Mouse (Mus musculus) stomach, embryonic 16.5 days (tissue): Measurements from ENCODE around the gene Tshz2. TPM values are rescaled to one million over a fixed set of nuclear protein-coding genes. Genes with fewer than 3 reads are reported as not detected.
A peak's percentile ranks its signal among the peaks of the same experiment; 100 is the strongest.
"Not testable (repeated sequence)": the region's sequence is repeated elsewhere in the genome, so short reads cannot be mapped to it uniquely, and the experiment has no call there.

ENCODE experiments used
- ATAC-seq: fragments of 200-750 bp; cut with Nextera tagmentation; 2 replicates; pipeline ENCODE4 v1.8.0; 2017; ENCODE audit warnings: moderate number of reproducible peaks, moderate TSS enrichment; ENCODE audit not compliant: insufficient read depth, low FRiP score
- H3K27ac ChIP-seq: fragments of 300-500 bp; sonication (generic); 2 replicates; pipeline ENCODE4 v1.5.1; 2014; ENCODE audit warnings: low read length
- H3K27me3 ChIP-seq: fragments of 300-500 bp; sonication (generic); 2 replicates; pipeline ENCODE4 v1.6.1; 2014; ENCODE audit warnings: low read length, control low read depth, mixed read lengths; ENCODE audit not compliant: control insufficient read depth, insufficient read depth
- H3K36me3 ChIP-seq: fragments of 300-500 bp; sonication (generic); 2 replicates; pipeline ENCODE4 v1.6.1; 2014; ENCODE audit warnings: low read length; ENCODE audit not compliant: control insufficient read depth, insufficient read depth
- H3K4me1 ChIP-seq: fragments of 300-500 bp; sonication (generic); 2 replicates; pipeline ENCODE4 v1.6.1; 2014; ENCODE audit warnings: low read length, control low read depth, mixed read lengths; ENCODE audit not compliant: control insufficient read depth, insufficient read depth
- H3K4me2 ChIP-seq: fragments of 300-500 bp; sonication (generic); 2 replicates; pipeline ENCODE4 v1.6.1; 2014; ENCODE audit warnings: low read depth, low read length, mixed read lengths
- H3K4me3 ChIP-seq: fragments of 300-500 bp; sonication (generic); replicated peaks from 2 replicates; pipeline ENCODE4 v1.5.1; 2014; ENCODE audit warnings: mild to moderate bottlenecking, low read length
- H3K9ac ChIP-seq: fragments of 300-500 bp; sonication (generic); 2 replicates; pipeline ENCODE4 v1.6.1; 2014; ENCODE audit warnings: low read length
- H3K9me3 ChIP-seq: fragments of 300-500 bp; sonication (generic); replicated peaks from 2 replicates; pipeline ENCODE4 v1.6.1; 2016; ENCODE audit warnings: low read length, control low read depth; ENCODE audit not compliant: control insufficient read depth
- WGBS: fragments of 180-500 bp; shearing (Covaris S2); extraction: QIAGEN DNeasy Blood & Tissue Kit; methylation state at CpG from one replicate; pipeline ENCODE4 v1.1.7; 2014; 5-methylcytosine and 5-hydroxymethylcytosine counted together
- polyA plus RNA-seq: library from polyadenylated mRNA; unstranded; fragments of >200 nt; fragmentation: Nextera tagmentation; extraction: Ambion mirVana; gene quantifications from 2 replicates; pipeline ENCODE4 v1.2.1, GENCODE M21; 2015

Gene Tshz2
- polyA plus RNA-seq = 11.2 and 13.5 TPM in 2 replicates

DNA sequence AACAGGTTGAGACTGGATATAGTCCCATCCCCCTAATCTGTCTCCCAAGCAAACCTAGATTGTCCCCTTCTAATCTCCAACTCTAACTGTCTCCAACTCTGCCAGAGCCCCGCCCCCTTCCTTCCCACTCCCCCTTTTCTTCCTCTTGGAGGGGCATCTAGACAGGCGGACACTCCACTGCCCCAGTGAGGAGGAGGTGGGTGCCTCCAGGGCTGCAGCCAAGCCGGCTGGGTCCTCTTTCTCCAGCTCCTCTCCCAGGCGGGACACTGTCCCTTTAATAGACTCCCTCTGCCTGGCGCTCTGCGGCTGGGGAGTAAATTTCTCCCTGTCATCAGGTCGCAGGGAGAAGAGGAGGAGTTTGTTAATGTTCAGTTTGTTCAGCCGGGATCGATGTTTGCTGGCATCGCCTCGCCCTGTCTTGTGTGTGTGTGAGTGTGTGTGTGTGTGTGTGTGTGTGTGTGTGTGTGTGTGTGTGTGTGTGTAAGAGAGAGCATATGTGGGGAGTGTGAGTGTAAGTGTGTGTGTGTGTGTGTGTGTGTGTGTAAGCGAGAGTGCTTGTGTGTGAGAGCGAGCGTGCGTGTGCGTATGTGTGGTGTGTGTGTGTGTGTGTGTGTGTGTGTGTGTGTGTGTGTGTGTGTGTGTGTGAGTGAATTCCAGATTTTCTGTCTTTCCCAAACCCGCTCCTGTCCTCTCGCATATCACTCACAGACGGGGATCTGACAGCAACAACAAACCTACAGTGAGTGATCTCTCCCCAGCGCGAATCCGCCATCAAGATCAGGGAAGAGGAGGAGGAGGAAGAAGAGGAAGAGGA lies at the start of gene Tshz2:
Tshz2 (plus strand) TSS at position 676 of the 814 bp plus-strand sequence.
- H3K9me3 ChIP-seq = no peaks in the 10 kb centered on the region
- H3K4me3 ChIP-seq = peak within 1 kb of the TSS; percentile 80
- H3K4me2 ChIP-seq = peak within 1 kb of the TSS; percentile 73
- H3K9ac ChIP-seq = peak within 1 kb of the TSS; percentile 95
- ATAC-seq = peak; percentile 80
- WGBS = under 1% methylated on average over 22 of the region's 22 CpGs
- H3K36me3 ChIP-seq = no peaks in the 10 kb centered on the region
- 0 out of 2 replicates have a peak, but pooled peaks cover 7% of the 10 kb centered on the region for H3K4me1 ChIP-seq
- peak within 1 kb of the TSS; percentile 96 for H3K27ac ChIP-seq
- no peaks in the 10 kb centered on the region for H3K27me3 ChIP-seq

GRCm38 (mm10) chr2:169583476-169583875 lies 49.3 kb upstream of the Tshz2 start:
- no peak overlapping the region for H3K27ac ChIP-seq
- no peak overlapping the region for H3K4me2 ChIP-seq
- H3K9me3 ChIP-seq = no peaks in the 10 kb centered on the region
- no peaks in the 10 kb centered on the region; the same call in 1 of the 2 replicates for H3K4me1 ChIP-seq
- H3K27me3 ChIP-seq = no peaks in the 10 kb centered on the region
- ATAC-seq = no peak
- no peak overlapping the region for H3K9ac ChIP-seq
- H3K4me3 ChIP-seq = no peak overlapping the region
- no peaks in the 10 kb centered on the region for H3K36me3 ChIP-seq
- WGBS = 72% methylated on average over 3 of the region's 3 CpGs

GRCm38 (mm10) chr2:169584745-169585456 lies 47.9 kb upstream of the Tshz2 start:
- Histone ChIP-seq H3K4me1 (no peaks in the 10 kb centered on the region; the same call in 1 of the 2 replicates), H3K4me3 (no peak overlapping the region), H3K9me3 (no peaks in the 10 kb centered on the region), H3K9ac (no peak overlapping the region), H3K27me3 (no peaks in the 10 kb centered on the region), H3K4me2 (no peak overlapping the region), H3K27ac (no peak overlapping the region), H3K36me3 (no peaks in the 10 kb centered on the region)
- no peak for ATAC-seq
- WGBS = 69% methylated on average over 15 of the region's 15 CpGs

DNA sequence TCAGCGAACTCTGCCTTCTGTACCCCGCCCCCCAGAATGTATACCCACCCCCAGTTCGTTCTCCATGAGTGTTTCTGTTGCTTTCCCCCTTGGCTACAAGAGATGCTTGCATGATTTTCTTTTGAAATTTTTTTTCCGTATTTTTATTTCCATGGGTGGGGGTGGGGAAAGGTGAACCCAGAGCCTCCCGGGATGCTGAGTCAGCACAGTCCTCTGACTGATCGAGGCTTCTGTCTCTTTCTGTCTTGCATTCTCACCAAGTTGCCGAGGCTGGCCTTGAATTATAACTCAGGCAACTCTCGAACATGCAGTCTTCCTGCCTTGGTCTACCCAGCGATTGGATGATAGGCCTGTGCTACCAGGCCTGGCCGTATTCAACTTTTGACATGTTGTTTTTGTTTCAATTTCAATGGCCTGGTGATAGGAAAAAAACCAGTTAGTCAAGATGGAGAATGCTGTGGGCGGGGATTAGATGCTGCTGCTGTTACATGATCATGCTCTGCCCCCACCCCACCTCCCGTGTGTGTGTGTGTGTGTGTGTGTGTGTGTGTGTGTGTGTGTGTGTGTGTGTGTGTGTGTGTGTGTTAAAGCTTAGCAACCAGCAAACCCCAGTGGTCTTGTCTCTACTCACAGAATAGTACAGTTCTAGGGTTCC lies 47.1 kb upstream of the Tshz2 start:
- H3K4me1 ChIP-seq = no peaks in the 10 kb centered on the region; the same call in 1 of the 2 replicates
- ATAC-seq = peak; percentile 20; the same call in 1 of the 2 replicates
- H3K9me3 ChIP-seq = no peaks in the 10 kb centered on the region
- H3K4me2 ChIP-seq = no peak overlapping the region
- no peak overlapping the region for H3K9ac ChIP-seq
- WGBS = 67% methylated on average over 12 of the region's 12 CpGs
- H3K36me3 ChIP-seq = no peaks in the 10 kb centered on the region
- no peaks in the 10 kb centered on the region for H3K27me3 ChIP-seq
- no peak overlapping the region for H3K4me3 ChIP-seq
- peak overlapping the region; percentile 18 for H3K27ac ChIP-seq

- Histone ChIP-seq H3K36me3 (no peaks in the 10 kb centered on the region), H3K9me3 (no peaks in the 10 kb centered on the region), H3K4me1 (no peaks in the 10 kb centered on the region; the same call in 1 of the 2 replicates), H3K4me3 (no peak overlapping the region), H3K9ac (no peak overlapping the region), H3K27ac (peak overlapping the region; percentile 59; the same call in 1 of the 2 replicates), H3K27me3 (no peaks in the 10 kb centered on the region), H3K4me2 (no peak overlapping the region)
- ATAC-seq = peak; percentile 83
- WGBS = 63% methylated on average over 3 of the region's 3 CpGs
These were observed 46.1 kb upstream of the Tshz2 start for GRCm38 (mm10) chr2:169586688-169587087.

DNA sequence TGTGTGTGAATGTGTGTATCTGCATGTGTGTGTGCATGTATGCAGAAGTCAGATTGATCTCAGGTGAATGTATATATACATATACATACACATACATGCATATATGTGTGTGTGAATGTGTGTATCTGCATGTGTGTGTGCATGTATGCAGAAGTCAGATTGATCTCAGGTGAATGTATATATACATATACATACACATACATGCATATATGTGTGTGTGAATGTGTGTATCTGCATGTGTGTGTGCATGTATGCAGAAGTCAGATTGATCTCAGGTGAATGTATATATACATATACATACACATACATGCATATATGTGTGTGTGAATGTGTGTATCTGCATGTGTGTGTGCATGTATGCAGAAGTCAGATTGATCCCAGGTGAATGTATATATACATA lies 45.2 kb upstream of the Tshz2 start, which contains the start of gene Gm11011:
Gm11011 (minus strand) TSS at position 101 of the 400 bp plus-strand sequence.
- H3K4me2 ChIP-seq, H3K9ac ChIP-seq, H3K9me3 ChIP-seq, ATAC-seq, H3K4me3 ChIP-seq, H3K4me1 ChIP-seq, H3K36me3 ChIP-seq, H3K27me3 ChIP-seq: not testable (repeated sequence)
- peak within 1 kb of the TSS; percentile 86; the same call in 1 of the 2 replicates for H3K27ac ChIP-seq

DNA sequence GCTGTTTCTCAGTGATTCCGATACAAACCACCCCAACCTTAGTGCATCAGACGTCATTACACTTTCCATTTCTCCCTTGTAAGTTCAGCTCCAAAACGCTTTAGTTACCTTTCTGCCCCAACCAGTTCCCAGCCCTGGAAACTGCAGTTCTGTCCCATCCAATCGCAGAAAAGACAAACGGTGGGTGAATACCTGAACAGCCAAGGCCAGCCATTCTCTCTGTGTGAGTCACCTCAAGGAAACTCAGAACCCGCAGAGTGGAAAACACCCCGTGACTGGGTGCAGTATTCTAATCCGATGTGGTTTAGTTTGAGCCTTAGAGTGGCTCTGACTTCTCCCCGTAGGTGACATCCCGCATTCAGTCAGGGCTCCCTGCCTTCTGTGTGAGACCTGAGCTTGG lies 43.1 kb upstream of the Tshz2 start:
- H3K4me3 ChIP-seq = no peak overlapping the region
- H3K27ac ChIP-seq = peak overlapping the region; percentile 86
- H3K4me2 ChIP-seq = no peak overlapping the region
- no peaks in the 10 kb centered on the region for H3K27me3 ChIP-seq
- H3K36me3 ChIP-seq = no peaks in the 10 kb centered on the region
- 71% methylated on average over 10 of the region's 10 CpGs for WGBS
- H3K4me1 ChIP-seq = peaks cover 3% of the 10 kb centered on the region; the same call in 1 of the 2 replicates
- ATAC-seq = peak; percentile 53; the same call in 1 of the 2 replicates
- H3K9ac ChIP-seq = no peak overlapping the region
- no peaks in the 10 kb centered on the region for H3K9me3 ChIP-seq

DNA sequence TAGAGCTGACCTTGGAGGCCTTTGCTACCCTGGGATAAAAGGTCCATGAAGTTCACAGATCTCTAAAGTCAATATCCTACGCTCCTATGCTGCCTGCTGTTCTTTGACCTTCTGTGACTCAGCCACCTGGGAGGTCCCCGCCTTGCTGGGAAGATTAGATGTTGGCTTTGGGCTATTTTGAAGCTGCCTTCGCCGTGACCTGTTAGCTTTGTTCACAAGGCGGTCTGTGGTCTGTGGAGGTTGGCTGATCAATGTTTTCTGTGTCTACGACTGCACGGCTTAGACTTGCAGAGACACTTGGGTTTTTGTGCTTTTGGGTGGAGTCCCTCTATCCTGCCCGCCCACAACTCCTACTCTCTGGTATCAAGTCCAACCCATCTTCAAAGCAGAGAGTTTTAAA lies 42.4 kb upstream of the Tshz2 start:
- no peak overlapping the region for H3K9ac ChIP-seq
- peaks cover 3% of the 10 kb centered on the region; the same call in 1 of the 2 replicates for H3K4me1 ChIP-seq
- no peaks in the 10 kb centered on the region for H3K9me3 ChIP-seq
- H3K27ac ChIP-seq = peak overlapping the region; percentile 86
- peak; percentile 62; the same call in 1 of the 2 replicates for ATAC-seq
- no peak overlapping the region for H3K4me3 ChIP-seq
- no peaks in the 10 kb centered on the region for H3K27me3 ChIP-seq
- H3K36me3 ChIP-seq = no peaks in the 10 kb centered on the region
- no peak overlapping the region for H3K4me2 ChIP-seq
- 69% methylated on average over 8 of the region's 8 CpGs for WGBS
